Mouse (Mus musculus): Measurements from ENCODE around the gene Cnn3. TPM values are rescaled to one million over a fixed set of nuclear protein-coding genes. Genes with fewer than 3 reads are reported as not detected.
A peak's percentile ranks its signal among the peaks of the same experiment; 100 is the strongest.

Gene Cnn3
- polyA plus RNA-seq (2015; fragmentation: Nextera tagmentation; extraction: Ambion mirVana): 132 and 135 TPM in 2 replicates

DNA sequence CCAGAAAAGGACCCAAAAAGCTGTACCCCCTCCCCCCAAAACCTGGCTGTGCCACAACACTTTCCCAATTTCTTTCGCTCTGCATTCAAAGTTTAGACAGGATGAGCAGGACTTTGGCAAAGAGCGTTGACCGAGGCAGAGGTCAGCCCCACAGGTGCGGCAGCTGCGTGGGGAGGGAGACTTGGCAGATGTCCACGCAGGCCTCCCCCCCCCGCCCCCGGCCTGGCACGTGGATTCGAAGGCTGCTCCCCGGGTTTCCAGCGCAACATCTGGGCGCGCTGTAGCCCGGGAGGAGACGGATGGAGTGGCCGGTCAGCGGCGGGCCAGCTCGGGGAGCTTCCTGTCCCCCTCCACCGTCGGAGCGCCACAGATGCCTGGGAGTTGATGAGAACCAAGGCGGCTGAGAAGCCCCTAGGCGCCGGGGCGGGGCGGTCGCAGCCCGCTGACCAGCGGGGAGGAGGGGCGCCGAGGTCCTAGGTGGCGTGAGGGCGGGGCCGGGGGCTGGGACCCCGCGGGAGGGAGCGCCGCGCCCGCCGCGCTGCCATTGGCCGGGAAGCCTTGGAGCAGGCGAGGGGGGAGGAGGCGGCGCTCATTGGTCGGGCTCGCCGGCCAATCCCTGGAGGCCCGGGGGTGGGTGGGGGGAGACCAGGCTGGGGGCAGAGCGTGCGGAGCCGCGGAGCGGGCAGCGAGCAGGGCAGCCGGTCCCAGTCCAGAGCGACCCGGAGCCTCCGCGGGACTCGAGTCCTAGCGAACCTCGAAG lies at the start of gene Cnn3:
Cnn3 (plus strand) TSS at position 637 of the 760 bp plus-strand sequence.
- Histone ChIP-seq H3K4me3 (ENCODE audit: low read depth, low read length) (peak within 1 kb of the TSS; percentile 70), H3K4me2 (replicated peaks; ENCODE audit: low read depth) (peak within 1 kb of the TSS; percentile 80), H3K9me3 (ENCODE audit: control insufficient read depth) (no peaks in the 10 kb centered on the region), H3K27ac (ENCODE audit: low read depth, low read length) (peak within 1 kb of the TSS; percentile 89), H3K4me1 (replicated peaks; ENCODE audit: control insufficient read depth, insufficient read depth, low read length) (no peaks in the 10 kb centered on the region), H3K9ac (ENCODE audit: low read depth, low read length) (peak within 1 kb of the TSS; percentile 76), H3K36me3 (ENCODE audit: control insufficient read depth, insufficient read depth) (no peaks in the 10 kb centered on the region), H3K27me3 (replicated peaks; ENCODE audit: control insufficient read depth, insufficient read depth, low read length) (peaks cover 16% of the 10 kb centered on the region; the same call in 1 of the 2 replicates)
- peak; percentile 67 for ATAC-seq
- WGBS: under 1% methylated on average over 56 of the region's 66 CpGs
- no peak for TF ChIP-seq CTCF (IDR thresholded peaks at IDR 0.05; ENCODE audit: low read depth)

- 73% methylated on average over 15 of the region's 15 CpGs for WGBS
Observed at GRCm38 (mm10) chr3:121378708-121379612, 47.3 kb upstream of the Cnn3 start.

GRCm38 (mm10) chr3:121379699-121380098 lies 46.6 kb upstream of the Cnn3 start:
- H3K9me3 ChIP-seq (ENCODE audit: control insufficient read depth): no peaks in the 10 kb centered on the region
- H3K4me3 ChIP-seq (ENCODE audit: low read depth, low read length): no peak overlapping the region
- H3K4me2 ChIP-seq (replicated peaks; ENCODE audit: low read depth): no peak overlapping the region
- no peak for ATAC-seq
- H3K27me3 ChIP-seq (replicated peaks; ENCODE audit: control insufficient read depth, insufficient read depth, low read length): no peaks in the 10 kb centered on the region
- no peak overlapping the region for H3K27ac ChIP-seq (ENCODE audit: low read depth, low read length)
- no peak for TF ChIP-seq CTCF (IDR thresholded peaks at IDR 0.05; ENCODE audit: low read depth)
- no peak overlapping the region for H3K9ac ChIP-seq (ENCODE audit: low read depth, low read length)
- H3K36me3 ChIP-seq (ENCODE audit: control insufficient read depth, insufficient read depth): no peaks in the 10 kb centered on the region
- 90% methylated on average over 5 of the region's 5 CpGs for WGBS
- no peaks in the 10 kb centered on the region; the same call in 1 of the 2 replicates for H3K4me1 ChIP-seq (replicated peaks; ENCODE audit: control insufficient read depth, insufficient read depth, low read length)

More at GRCm38 (mm10) chr3:121378708-121379612, 47.3 kb upstream of the Cnn3 start:
- no peak overlapping the region for H3K27ac ChIP-seq (ENCODE audit: low read depth, low read length)
- no peak overlapping the region for H3K4me3 ChIP-seq (ENCODE audit: low read depth, low read length)
- no peaks in the 10 kb centered on the region for H3K27me3 ChIP-seq (replicated peaks; ENCODE audit: control insufficient read depth, insufficient read depth, low read length)
- ATAC-seq: no peak
- no peaks in the 10 kb centered on the region for H3K9me3 ChIP-seq (ENCODE audit: control insufficient read depth)
- H3K9ac ChIP-seq (ENCODE audit: low read depth, low read length): no peak overlapping the region
- no peaks in the 10 kb centered on the region; the same call in 1 of the 2 replicates for H3K4me1 ChIP-seq (replicated peaks; ENCODE audit: control insufficient read depth, insufficient read depth, low read length)
- no peaks in the 10 kb centered on the region for H3K36me3 ChIP-seq (ENCODE audit: control insufficient read depth, insufficient read depth)
- H3K4me2 ChIP-seq (replicated peaks; ENCODE audit: low read depth): no peak overlapping the region
- no peak for TF ChIP-seq CTCF (IDR thresholded peaks at IDR 0.05; ENCODE audit: low read depth)

DNA sequence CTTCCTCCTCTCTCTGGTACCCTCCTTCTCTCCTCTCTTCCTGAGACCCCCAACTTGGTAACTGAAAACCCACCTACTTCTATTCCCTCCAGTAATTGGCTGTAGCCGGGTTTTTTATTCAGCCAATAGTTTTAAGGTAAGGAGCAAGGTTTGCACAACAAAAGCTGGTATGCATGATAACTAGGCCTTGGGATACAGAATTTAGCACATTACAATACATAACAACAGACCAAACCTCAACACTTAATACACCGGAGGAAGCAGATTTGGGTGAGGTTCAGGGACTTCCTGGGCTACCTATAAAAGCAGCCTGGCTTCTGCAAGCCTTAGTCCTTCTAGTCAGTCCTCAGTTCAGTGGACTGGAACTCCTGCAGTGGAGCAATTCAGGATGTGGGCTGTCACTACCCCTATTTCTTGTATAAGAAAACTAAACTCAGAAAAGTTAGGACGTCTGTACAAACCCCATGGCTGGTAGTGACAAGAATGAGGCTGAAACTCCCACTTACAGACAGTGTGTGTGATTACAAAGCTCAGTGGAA lies 38.8 kb upstream of the Cnn3 start:
- Histone ChIP-seq H3K27me3 (replicated peaks; ENCODE audit: control insufficient read depth, insufficient read depth, low read length) (no peaks in the 10 kb centered on the region), H3K27ac (ENCODE audit: low read depth, low read length) (no peak overlapping the region), H3K9ac (ENCODE audit: low read depth, low read length) (no peak overlapping the region), H3K4me1 (replicated peaks; ENCODE audit: control insufficient read depth, insufficient read depth, low read length) (no peaks in the 10 kb centered on the region), H3K36me3 (ENCODE audit: control insufficient read depth, insufficient read depth) (no peaks in the 10 kb centered on the region), H3K4me3 (ENCODE audit: low read depth, low read length) (no peak overlapping the region), H3K4me2 (replicated peaks; ENCODE audit: low read depth) (no peak overlapping the region), H3K9me3 (ENCODE audit: control insufficient read depth) (no peaks in the 10 kb centered on the region)
- no peak for ATAC-seq
- no peak for TF ChIP-seq CTCF (IDR thresholded peaks at IDR 0.05; ENCODE audit: low read depth)
- 81% methylated on average over 3 of the region's 3 CpGs for WGBS

GRCm38 (mm10) chr3:121389366-121389765 lies 36.9 kb upstream of the Cnn3 start:
- no peak for TF ChIP-seq CTCF (IDR thresholded peaks at IDR 0.05; ENCODE audit: low read depth)
- no peaks in the 10 kb centered on the region for H3K36me3 ChIP-seq (ENCODE audit: control insufficient read depth, insufficient read depth)
- 46% methylated on average over 8 of the region's 8 CpGs for WGBS
- H3K4me3 ChIP-seq (ENCODE audit: low read depth, low read length): no peak overlapping the region
- no peaks in the 10 kb centered on the region for H3K4me1 ChIP-seq (replicated peaks; ENCODE audit: control insufficient read depth, insufficient read depth, low read length)
- no peaks in the 10 kb centered on the region for H3K9me3 ChIP-seq (ENCODE audit: control insufficient read depth)
- H3K9ac ChIP-seq (ENCODE audit: low read depth, low read length): no peak overlapping the region
- H3K27me3 ChIP-seq (replicated peaks; ENCODE audit: control insufficient read depth, insufficient read depth, low read length): no peaks in the 10 kb centered on the region
- no peak overlapping the region for H3K27ac ChIP-seq (ENCODE audit: low read depth, low read length)
- H3K4me2 ChIP-seq (replicated peaks; ENCODE audit: low read depth): no peak overlapping the region
- ATAC-seq: no peak

Measured in intestine, postnatal 0 days (tissue).